Mouse (Mus musculus) C2C12 (cell line): ENCODE measurements around the gene Zfp691. TPM values are rescaled to one million over a fixed set of nuclear protein-coding genes. Genes with fewer than 3 reads are reported as not detected.

Experiments
- H3K27me3 ChIP-seq: one replicate; pipeline ENCODE4 v1.6.1; 2011; ENCODE audit not compliant: control insufficient read depth, insufficient read depth, insufficient read length
- H3K36me3 ChIP-seq: one replicate; pipeline ENCODE4 v1.6.1; 2011; ENCODE audit not compliant: control insufficient read depth, insufficient read depth
- H3K4me3 ChIP-seq: one replicate; pipeline ENCODE4 v1.5.1; 2011; ENCODE audit warnings: mild to moderate bottlenecking, control low read depth; ENCODE audit not compliant: poor library complexity, insufficient read depth, severe bottlenecking
- H3K79me2 ChIP-seq: one replicate; pipeline ENCODE4 v1.6.1; 2011; ENCODE audit not compliant: control insufficient read depth, insufficient read depth
- H3K79me3 ChIP-seq: one replicate; pipeline ENCODE4 v1.6.1; 2011; ENCODE audit warnings: low read depth, control low read depth
- H3ac ChIP-seq: one replicate; pipeline ENCODE3; 2011; ENCODE audit warnings: low read depth; ENCODE audit not compliant: control insufficient read depth, insufficient read length
- CEBPB ChIP-seq: IDR thresholded peaks from one replicate; pipeline ENCODE4 v1.6.1; 2011; ENCODE audit warnings: low read depth, mild to moderate bottlenecking, control low read depth, moderate library complexity
- CTCF ChIP-seq: IDR thresholded peaks from one replicate; pipeline ENCODE4 v1.5.1; 2011; ENCODE audit not compliant: control insufficient read depth, insufficient read depth, insufficient read length
- FOSL1 ChIP-seq: IDR thresholded peaks from one replicate; pipeline ENCODE4 v1.8.0; 2011; ENCODE audit warnings: mild to moderate bottlenecking, low read length; ENCODE audit not compliant: poor library complexity, insufficient read depth, severe bottlenecking
- MAX ChIP-seq: IDR thresholded peaks from one replicate; pipeline ENCODE4 v1.6.1; 2011; ENCODE audit warnings: mild to moderate bottlenecking, control low read depth
- MYOD1 ChIP-seq: IDR thresholded peaks from one replicate; pipeline ENCODE4 v1.6.1; 2011; ENCODE audit warnings: low read depth; ENCODE audit not compliant: control insufficient read depth, insufficient read length
- MYOG ChIP-seq: IDR thresholded peaks from one replicate; pipeline ENCODE4 v1.6.1; 2011; ENCODE audit not compliant: control insufficient read depth, insufficient read length; ENCODE audit errors: extremely low read depth
- USF1 ChIP-seq: IDR thresholded peaks from one replicate; pipeline ENCODE4 v1.6.1; 2011; ENCODE audit warnings: low read depth, mild to moderate bottlenecking, control low read depth, moderate library complexity
- polyA plus RNA-seq: library from polyadenylated mRNA; unstranded; fragments of >200 nt; fragmentation: generic; extraction: Trizol; gene quantifications from one replicate; pipeline ENCODE4 v1.2.1, GENCODE M21; 2012; ENCODE audit warnings: missing spikeins

The Zfp691 gene
- polyA plus RNA-seq, 1 experiment, result 4.8 TPM

DNA sequence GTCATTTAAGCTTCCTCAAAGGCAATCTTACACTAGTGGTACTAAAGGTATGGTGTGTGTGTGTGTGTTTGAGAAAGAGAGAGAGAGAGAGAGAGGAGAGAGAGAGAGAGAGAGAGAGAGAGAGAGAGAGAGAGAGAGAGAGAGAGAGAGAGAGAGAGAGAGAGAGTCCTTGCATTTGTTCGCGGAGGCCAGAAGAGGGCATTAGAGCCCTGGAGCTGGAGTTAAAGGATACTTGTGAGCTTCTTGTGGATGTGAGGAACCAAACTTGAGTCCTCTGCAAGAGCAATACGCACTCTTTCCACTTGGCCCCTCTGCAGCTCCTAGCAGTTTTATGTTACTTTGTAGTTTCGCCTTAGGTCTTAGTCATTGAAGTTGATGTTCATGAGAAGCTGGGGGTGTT is 11.0 kb downstream of the Zfp691 start:
- no peaks in the 10 kb centered on the region for H3K79me2 ChIP-seq
- no peak overlapping the region for H3ac ChIP-seq
- H3K4me3 ChIP-seq, result no peak overlapping the region
- no peaks in the 10 kb centered on the region for H3K36me3 ChIP-seq
- no peak for TF ChIP-seq MAX
- H3K27me3 ChIP-seq, result no peaks in the 10 kb centered on the region
- H3K79me3 ChIP-seq, result no peaks in the 10 kb centered on the region

DNA sequence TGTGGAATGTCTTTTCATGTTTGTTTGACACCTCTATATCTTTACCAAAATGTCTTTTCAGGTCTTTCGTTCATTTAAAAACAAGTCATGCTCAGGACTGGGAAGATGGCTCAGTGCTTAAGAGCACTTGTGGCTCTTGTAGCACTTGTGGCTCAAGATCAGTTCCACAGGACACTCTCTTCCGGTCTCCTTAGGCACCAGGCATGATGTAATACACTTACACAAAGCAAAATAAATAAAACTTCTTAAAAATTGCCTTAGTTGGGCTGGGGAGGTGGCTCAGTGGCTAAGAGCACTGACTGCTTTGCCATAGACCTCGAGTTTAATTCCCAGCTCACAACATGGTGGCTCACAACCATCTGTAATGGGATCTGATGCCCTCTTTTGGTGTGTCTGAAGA is 12.6 kb downstream of the Zfp691 start:
- H3K36me3 ChIP-seq, result no peaks in the 10 kb centered on the region
- no peaks in the 10 kb centered on the region for H3K79me2 ChIP-seq
- TF ChIP-seq MAX (no peak), MYOG (no peak), CEBPB (no peak), USF1 (no peak), CTCF (no peak), MYOD1 (no peak), FOSL1 (no peak)
- H3K4me3 ChIP-seq, result no peak overlapping the region
- H3K27me3 ChIP-seq, result no peaks in the 10 kb centered on the region
- H3K79me3 ChIP-seq, result no peaks in the 10 kb centered on the region
- no peak overlapping the region for H3ac ChIP-seq

DNA sequence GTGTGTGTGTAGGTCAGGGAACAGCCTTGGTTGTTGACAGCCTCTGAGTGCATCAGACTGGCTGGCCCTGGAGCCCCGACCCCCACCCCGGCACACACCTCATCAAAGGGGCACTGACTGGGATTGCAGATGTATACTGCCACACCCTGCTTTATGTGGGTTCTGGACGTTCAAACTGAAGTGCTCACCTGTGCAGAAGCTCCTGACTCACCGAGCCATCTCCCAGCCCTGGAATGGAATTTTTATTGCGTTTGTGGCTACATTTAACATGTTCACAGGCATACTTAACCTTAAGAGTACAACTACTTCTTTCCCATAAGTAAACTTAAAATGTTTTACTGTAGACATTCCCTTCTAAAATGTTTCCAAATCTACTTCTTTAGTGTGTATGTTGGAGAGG is 16.1 kb downstream of the Zfp691 start:
- Histone ChIP-seq H3ac (no peak overlapping the region), H3K4me3 (no peak overlapping the region), H3K27me3 (no peaks in the 10 kb centered on the region), H3K36me3 (no peaks in the 10 kb centered on the region), H3K79me2 (no peaks in the 10 kb centered on the region), H3K79me3 (no peaks in the 10 kb centered on the region)
- TF ChIP-seq USF1 (no peak), MYOD1 (no peak), CEBPB (no peak), MAX (no peak), CTCF (no peak), MYOG (no peak), FOSL1 (no peak)

DNA sequence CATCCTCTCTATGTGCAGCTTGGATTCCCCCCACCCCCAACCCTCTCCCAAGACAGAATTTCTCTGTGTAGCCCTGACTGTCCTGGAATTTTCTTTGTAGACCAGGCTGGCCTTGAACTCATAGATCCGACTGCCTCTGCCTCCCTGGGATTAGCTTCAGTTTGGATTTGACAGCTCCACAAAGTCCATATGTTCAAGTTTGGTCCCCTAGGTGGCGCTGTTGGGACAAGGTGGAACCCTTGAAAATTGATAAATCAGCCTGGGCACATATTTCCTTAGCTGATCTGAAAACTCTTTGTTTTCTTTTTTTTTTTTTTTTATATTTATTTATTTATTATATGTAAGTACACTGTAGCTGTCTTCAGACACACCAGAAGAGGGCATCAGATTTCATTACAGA is 16.8 kb downstream of the Zfp691 start:
- Histone ChIP-seq H3K36me3 (no peaks in the 10 kb centered on the region), H3K79me3 (no peaks in the 10 kb centered on the region), H3K79me2 (no peaks in the 10 kb centered on the region), H3K27me3 (no peaks in the 10 kb centered on the region), H3ac (no peak overlapping the region), H3K4me3 (no peak overlapping the region)
- TF ChIP-seq USF1 (no peak), CTCF (peak; percentile 11), CEBPB (no peak), MAX (no peak), MYOG (no peak), FOSL1 (no peak)

DNA sequence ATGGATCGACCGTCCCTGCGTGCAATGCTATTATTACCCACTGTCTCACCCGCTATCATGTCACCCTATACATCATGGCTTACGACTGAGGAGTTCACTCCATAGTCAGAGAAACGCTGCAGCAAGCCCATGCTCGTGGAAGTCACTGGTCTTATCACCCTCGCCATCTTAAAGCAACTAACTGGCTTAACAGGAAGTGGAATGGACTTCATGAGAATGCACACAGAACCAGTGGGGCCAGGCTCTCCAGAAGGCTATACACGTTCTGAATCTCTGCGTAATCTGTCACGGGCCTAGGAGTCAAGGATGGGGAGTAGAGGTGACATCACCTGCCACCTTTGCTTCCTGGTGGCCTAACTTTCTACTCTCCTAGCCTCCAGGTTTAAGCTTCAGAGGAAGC is 25.3 kb downstream of the Zfp691 start:
- Histone ChIP-seq H3K36me3 (no peaks in the 10 kb centered on the region), H3K79me2 (no peaks in the 10 kb centered on the region), H3K27me3 (no peaks in the 10 kb centered on the region), H3ac (no peak overlapping the region), H3K4me3 (no peak overlapping the region), H3K79me3 (no peaks in the 10 kb centered on the region)
- no peak for TF ChIP-seq CEBPB
- TF ChIP-seq MAX, result no peak
- no peak for TF ChIP-seq MYOD1
- no peak for TF ChIP-seq CTCF
- no peak for TF ChIP-seq MYOG
- TF ChIP-seq USF1, result no peak
- no peak for TF ChIP-seq FOSL1

DNA sequence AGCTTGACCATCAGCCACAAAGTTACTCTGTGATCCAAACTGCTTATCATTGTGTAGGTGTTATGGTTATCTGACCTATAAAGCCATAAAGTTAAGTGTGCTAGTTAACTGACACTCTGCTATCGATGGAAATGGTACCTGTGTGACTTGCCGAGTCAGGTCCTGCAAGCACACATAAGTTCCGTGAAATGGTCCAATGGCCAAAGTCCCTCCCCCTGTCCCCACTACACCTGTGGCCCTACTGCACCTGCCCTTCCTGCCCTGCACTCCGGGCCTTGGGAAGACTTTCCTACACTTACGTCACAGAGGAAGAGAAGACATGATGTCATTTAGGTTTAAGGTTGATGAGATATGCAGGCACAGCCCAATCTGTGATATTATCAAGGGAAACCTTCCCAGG is 26.6 kb downstream of the Zfp691 start:
- H3K36me3 ChIP-seq, result no peaks in the 10 kb centered on the region
- H3K79me2 ChIP-seq, result no peaks in the 10 kb centered on the region
- no peak overlapping the region for H3ac ChIP-seq
- no peaks in the 10 kb centered on the region for H3K27me3 ChIP-seq
- H3K4me3 ChIP-seq, result no peak overlapping the region
- no peaks in the 10 kb centered on the region for H3K79me3 ChIP-seq
- no peak for TF ChIP-seq CEBPB
- no peak for TF ChIP-seq MYOD1
- TF ChIP-seq CTCF, result no peak
- no peak for TF ChIP-seq MYOG
- TF ChIP-seq FOSL1, result no peak
- TF ChIP-seq USF1, result no peak
- no peak for TF ChIP-seq MAX
